In genomic region chr1:96846727-96847126, GRCm38 (mm10) we compare ENCODE assay signal across 9 mouse cellular contexts. TPM values are rescaled to one million over a fixed set of nuclear protein-coding genes. Genes with fewer than 3 reads are reported as not detected.
DNase-seq lines count a peak whose midpoint lies in the region; ATAC-seq and TF ChIP-seq lines count a peak whose summit lies in the region.
"Had no signal": no experiment of that assay in that cellular context is flagged by ENCODE, and none has a peak within 500 bp of the region (broad histone marks: within the 10 kb centered on the region; RNA-seq: fewer than 3 reads in every experiment).

No protein-coding gene starts in this region.

- H3K9ac ChIP-seq in heart, adult 2 months (ENCODE audit: low read depth, low read length) = no peak overlapping the region
- no peak overlapping the region for H3K9ac ChIP-seq in neural tube, embryonic 14.5 days (replicated peaks; ENCODE audit: low read depth, low read length)
- no peak overlapping the region for H3K9ac ChIP-seq in forebrain, embryonic 13.5 days
- H3K9ac ChIP-seq: heart, embryonic 15.5 days had no signal

- H3K4me2 ChIP-seq in neural tube, embryonic 14.5 days (ENCODE audit: low read depth, low read length) = no peak overlapping the region
- no peak overlapping the region for H3K4me2 ChIP-seq in forebrain, embryonic 13.5 days
- H3K4me2 ChIP-seq: heart, embryonic 15.5 days had no signal

- no peaks in the 10 kb centered on the region for H3K36me3 ChIP-seq in heart, adult 2 months (ENCODE audit: control insufficient read depth, insufficient read depth, low read length)
- no peaks in the 10 kb centered on the region for H3K36me3 ChIP-seq in neural tube, embryonic 14.5 days (ENCODE audit: control insufficient read depth, insufficient read depth, low read length)
- H3K36me3 ChIP-seq in forebrain, embryonic 13.5 days (ENCODE audit: poor library complexity, severe bottlenecking) = no peaks in the 10 kb centered on the region
- H3K36me3 ChIP-seq: heart, embryonic 15.5 days had no signal

- peak; percentile 31; the same call in 1 of the 2 replicates for ATAC-seq in neural tube, embryonic 14.5 days (ENCODE audit: low read depth)
- ATAC-seq in forebrain, embryonic 13.5 days = peak; percentile 43; the same call in 1 of the 2 replicates
- ATAC-seq in neutrophil, adult 5-6 weeks (ENCODE audit: extremely low read depth, insufficient number of reproducible peaks, low FRiP score, poor library complexity, severe bottlenecking) = peak; percentile 56; the same call in 1 of the 2 replicates

- H3K27ac ChIP-seq in heart, adult 2 months = no peak overlapping the region
- H3K27ac ChIP-seq in neural tube, embryonic 14.5 days (ENCODE audit: low read depth, low read length) = no peak overlapping the region
- H3K27ac ChIP-seq in forebrain, embryonic 13.5 days = no peak overlapping the region
- H3K27ac ChIP-seq: heart, embryonic 15.5 days had no signal

- no peaks in the 10 kb centered on the region for H3K27me3 ChIP-seq in heart, adult 2 months (ENCODE audit: control insufficient read depth, insufficient read depth, low read length)
- H3K27me3 ChIP-seq in neural tube, embryonic 14.5 days (ENCODE audit: control insufficient read depth, insufficient read depth, low read length) = no peaks in the 10 kb centered on the region
- H3K27me3 ChIP-seq in forebrain, embryonic 13.5 days = no peaks in the 10 kb centered on the region
- H3K27me3 ChIP-seq: heart, embryonic 15.5 days had no signal

- no peaks in the 10 kb centered on the region for H3K79me2 ChIP-seq in heart, adult 2 months (replicated peaks; ENCODE audit: control insufficient read depth, insufficient read depth, low read length)

- DNase-seq in heart, adult 2 months = no peak
- no peak for DNase-seq in heart, adult 9 months (ENCODE audit: low spot score in 2 of 2)
- no peak for DNase-seq in neural tube, embryonic 10.5 days (ENCODE audit: extremely low spot score, low spot score)
- DNase-seq in urinary bladder, adult 18-20 months (ENCODE audit: low spot score in 2 of 2) = no peak
- DNase-seq in adrenal gland, adult 8-10 months = no peak

- no peak for TF ChIP-seq POLR2A in heart, adult 2 months (IDR thresholded peaks at IDR 0.05; ENCODE audit: insufficient read depth, low read depth, low read length)

- peak; percentile 62 for TF ChIP-seq CTCF in heart, adult 2 months (IDR thresholded peaks at IDR 0.05)

- H3K4me3 ChIP-seq in heart, adult 2 months = no peak overlapping the region
- no peak overlapping the region for H3K4me3 ChIP-seq in neural tube, embryonic 14.5 days (ENCODE audit: low read depth, low read length)
- no peak overlapping the region for H3K4me3 ChIP-seq in forebrain, embryonic 13.5 days
- H3K4me3 ChIP-seq: heart, embryonic 15.5 days had no signal

- WGBS in heart, adult 2 months = 2% methylated on average over 3 of the region's 3 CpGs
- WGBS in neural tube, embryonic 14.5 days = 10% methylated on average over 3 of the region's 3 CpGs
- 4% methylated on average over 3 of the region's 3 CpGs for WGBS in forebrain, embryonic 13.5 days

- no peaks in the 10 kb centered on the region for H3K4me1 ChIP-seq in heart, adult 2 months (ENCODE audit: control insufficient read depth, insufficient read depth, low read length)
- H3K4me1 ChIP-seq in neural tube, embryonic 14.5 days (ENCODE audit: control insufficient read depth, insufficient read depth, low read length) = no peaks in the 10 kb centered on the region
- no peaks in the 10 kb centered on the region for H3K4me1 ChIP-seq in forebrain, embryonic 13.5 days
- H3K4me1 ChIP-seq: heart, embryonic 15.5 days had no signal

- intact Hi-C loops in heart, adult 2 months (cut with DNase I) = loop anchor here (10.0 kb wide), 1 partner anchor 168 kb away; no protein-coding TSS in a partner anchor

- no peaks in the 10 kb centered on the region for H3K9me3 ChIP-seq in neural tube, embryonic 14.5 days (ENCODE audit: control insufficient read depth, low read length)
- H3K9me3 ChIP-seq in forebrain, embryonic 13.5 days (replicated peaks) = no peaks in the 10 kb centered on the region
- H3K9me3 ChIP-seq: heart, embryonic 15.5 days had no signal

- TF ChIP-seq EP300 in heart, adult 2 months (IDR thresholded peaks at IDR 0.05; ENCODE audit: insufficient read depth, low read depth, low read length) = no peak

RNA-seq across cellular contexts. Expression of gene Slco4c1, which starts 25.2 kb away (rescaled TPM):
- total RNA-seq in heart, adult 2 months (2021) = not detected
- 0.20 TPM in 1 of 2 replicates, not detected in the other for polyA plus RNA-seq in heart, adult 2 months (2012; rRNA removed)
- polyA plus RNA-seq in neural tube, embryonic 14.5 days (2014; fragmentation: Nextera tagmentation; extraction: Ambion mirVana) = 0.68 and 1.6 TPM in 2 replicates
- 0.08 and 0.23 TPM in 2 replicates for polyA plus RNA-seq in forebrain, embryonic 13.5 days (2015; fragmentation: Nextera tagmentation; extraction: Ambion mirVana)
- 8.6 and 9.3 TPM in 2 replicates for total RNA-seq in neutrophil, adult 5-6 weeks (2017)
- total RNA-seq in adrenal gland, adult 8-10 months (2022) = not detected
